Mouse (Mus musculus) limb, embryonic 14.5 days (tissue): ENCODE measurements around the gene Ppp4r3a. TPM values are rescaled to one million over a fixed set of nuclear protein-coding genes. Genes with fewer than 3 reads are reported as not detected.

Source experiments
- ATAC-seq: fragments of 200-750 bp; cut with Nextera tagmentation; 2 replicates; pipeline ENCODE4 v1.8.0; 2017; ENCODE audit warnings: low read depth, moderate number of reproducible peaks, moderate TSS enrichment; ENCODE audit not compliant: low FRiP score
- DNase-seq: peaks from one replicate; pipeline ENCODE4 v3.0.0-alpha.2; 2015; ENCODE audit warnings: low spot score
- H3K27ac ChIP-seq: fragments of 300-500 bp; sonication (generic); replicated peaks from 2 replicates; pipeline ENCODE4 v1.5.1; 2014; ENCODE audit warnings: low read depth, mild to moderate bottlenecking, low read length, moderate library complexity, mixed read lengths
- H3K27me3 ChIP-seq: fragments of 300-500 bp; sonication (generic); 2 replicates; pipeline ENCODE4 v1.6.1; 2014; ENCODE audit warnings: low read length, mixed read lengths; ENCODE audit not compliant: control insufficient read depth, insufficient read depth
- H3K36me3 ChIP-seq: fragments of 300-500 bp; sonication (generic); 2 replicates; pipeline ENCODE4 v1.6.1; 2014; ENCODE audit warnings: mild to moderate bottlenecking, low read length, moderate library complexity, mixed read lengths; ENCODE audit not compliant: control insufficient read depth, insufficient read depth
- H3K4me1 ChIP-seq: fragments of 300-500 bp; sonication (generic); 2 replicates; pipeline ENCODE4 v1.6.1; 2014; ENCODE audit warnings: antibody characterized with exemption, low read length, mixed read lengths; ENCODE audit not compliant: control insufficient read depth, insufficient read depth
- H3K4me2 ChIP-seq: fragments of 300-500 bp; sonication (generic); replicated peaks from 2 replicates; pipeline ENCODE4 v1.6.1; 2014; ENCODE audit warnings: low read depth, mild to moderate bottlenecking, low read length, moderate library complexity; ENCODE audit not compliant: severe bottlenecking
- H3K4me3 ChIP-seq: fragments of 300-500 bp; sonication (generic); replicated peaks from 2 replicates; pipeline ENCODE4 v1.5.1; 2014; ENCODE audit warnings: low read length
- H3K9ac ChIP-seq: fragments of 300-500 bp; sonication (generic); 2 replicates; pipeline ENCODE4 v1.6.1; 2014; ENCODE audit warnings: mild to moderate bottlenecking, low read depth, low read length, moderate library complexity; ENCODE audit not compliant: severe bottlenecking
- H3K9me3 ChIP-seq: fragments of 300-500 bp; sonication (generic); 2 replicates; pipeline ENCODE4 v1.6.1; 2016; ENCODE audit warnings: low read length; ENCODE audit not compliant: control insufficient read depth
- POLR2A ChIP-seq: fragments of 200-500 bp; IDR thresholded peaks from 2 replicates; pipeline ENCODE4 v1.8.0; 2012; ENCODE audit warnings: inconsistent platforms, mild to moderate bottlenecking, moderate library complexity, borderline replicate concordance; ENCODE audit not compliant: insufficient read depth, insufficient read length; ENCODE audit errors: extremely low read depth
- WGBS: fragments of 180-500 bp; shearing (Covaris S2); extraction: QIAGEN DNeasy Blood & Tissue Kit; methylation state at CpG from one replicate; pipeline ENCODE4 v1.1.7; 2014; 5-methylcytosine and 5-hydroxymethylcytosine counted together
- polyA plus RNA-seq, 2 experiments: library from polyadenylated mRNA; depleted of rRNA in 1 of 2; stranded (reverse) in 1 of 2; unstranded in 1 of 2; fragments of >200 nt; fragmentation: Nextera tagmentation in 1 of 2; extraction: Ambion mirVana in 1 of 2; gene quantifications; 2 replicates each; pipeline versions ENCODE4 v1.2.1 to v1.2.3; 2012 to 2014

Ppp4r3a gene
- polyA plus RNA-seq, 2 experiments = 40.3 to 44.9 TPM

GRCm38 (mm10) chr12:101002801-101003513 lies 80.5 kb downstream of the Ppp4r3a start:
- DNase-seq = peak; percentile 52
- no peaks in the 10 kb centered on the region for H3K9me3 ChIP-seq
- no peak for TF ChIP-seq POLR2A
- WGBS = 38% methylated on average over 4 of the region's 4 CpGs
- H3K4me1 ChIP-seq = peaks cover 18% of the 10 kb centered on the region
- no peak for ATAC-seq
- H3K27me3 ChIP-seq = no peaks in the 10 kb centered on the region
- H3K36me3 ChIP-seq = no peaks in the 10 kb centered on the region
- no peak overlapping the region for H3K4me3 ChIP-seq
- no peak overlapping the region for H3K27ac ChIP-seq
- no peak overlapping the region for H3K4me2 ChIP-seq
- no peak overlapping the region for H3K9ac ChIP-seq

GRCm38 (mm10) chr12:100999061-100999954 lies 84.2 kb downstream of the Ppp4r3a start:
- Histone ChIP-seq H3K27ac (no peak overlapping the region), H3K9ac (no peak overlapping the region), H3K27me3 (no peaks in the 10 kb centered on the region), H3K9me3 (no peaks in the 10 kb centered on the region), H3K4me1 (peaks cover 23% of the 10 kb centered on the region), H3K4me3 (no peak overlapping the region), H3K4me2 (no peak overlapping the region), H3K36me3 (no peaks in the 10 kb centered on the region)
- DNase-seq (peak; percentile 47), ATAC-seq (peak; percentile 11; the same call in 1 of the 2 replicates)
- 36% methylated on average over 7 of the region's 7 CpGs for WGBS
- no peak for TF ChIP-seq POLR2A

- H3K36me3 ChIP-seq = no peaks in the 10 kb centered on the region
- peaks cover 23% of the 10 kb centered on the region for H3K4me1 ChIP-seq
- 49% methylated on average over 8 of the region's 8 CpGs for WGBS
- H3K4me2 ChIP-seq = no peak overlapping the region
- TF ChIP-seq POLR2A = no peak
- no peak for ATAC-seq
- no peaks in the 10 kb centered on the region for H3K9me3 ChIP-seq
- no peak overlapping the region for H3K9ac ChIP-seq
- no peak for DNase-seq
- no peak overlapping the region for H3K27ac ChIP-seq
- no peak overlapping the region for H3K4me3 ChIP-seq
- no peaks in the 10 kb centered on the region for H3K27me3 ChIP-seq
Measured at GRCm38 (mm10) chr12:100998564-100998962, 84.9 kb downstream of the Ppp4r3a start.

- no peaks in the 10 kb centered on the region for H3K9me3 ChIP-seq
- ATAC-seq (no peak), DNase-seq (peak; percentile 40)
- no peak overlapping the region for H3K27ac ChIP-seq
- H3K36me3 ChIP-seq = no peaks in the 10 kb centered on the region
- H3K4me2 ChIP-seq = no peak overlapping the region
- H3K27me3 ChIP-seq = no peaks in the 10 kb centered on the region
- H3K4me1 ChIP-seq = peaks cover 23% of the 10 kb centered on the region
- no peak overlapping the region for H3K4me3 ChIP-seq
- H3K9ac ChIP-seq = no peak overlapping the region
- no peak for TF ChIP-seq POLR2A
- WGBS = 8% methylated on average over 10 of the region's 10 CpGs
Measured at GRCm38 (mm10) chr12:100997830-100998563, 85.5 kb downstream of the Ppp4r3a start.

GRCm38 (mm10) chr12:100996378-100996898 lies 87.1 kb downstream of the Ppp4r3a start:
- 32% methylated on average over 5 of the region's 5 CpGs for WGBS
- peaks cover 23% of the 10 kb centered on the region for H3K4me1 ChIP-seq
- H3K9me3 ChIP-seq = no peaks in the 10 kb centered on the region
- no peak overlapping the region for H3K9ac ChIP-seq
- H3K4me3 ChIP-seq = no peak overlapping the region
- ATAC-seq = no peak
- no peak overlapping the region for H3K27ac ChIP-seq
- DNase-seq = no peak
- no peak overlapping the region for H3K4me2 ChIP-seq
- no peaks in the 10 kb centered on the region for H3K27me3 ChIP-seq
- H3K36me3 ChIP-seq = no peaks in the 10 kb centered on the region
- no peak for TF ChIP-seq POLR2A
